Mouse (Mus musculus) CH12.LX (cell line): ENCODE data around the gene Angptl7.

Experiments
- CTCF ChIP-seq, 2 experiments: IDR thresholded peaks in 1 of 2; conservative IDR thresholded peaks in 1 of 2; 2 replicates each; pipeline ENCODE4 v1.5.1; 2011 to 2012; ENCODE audit warnings: low read depth in 2 of 2, low read length in 2 of 2, improper control_type of control experiment in 1 of 2, inconsistent platforms in 1 of 2, mild to moderate bottlenecking in 1 of 2, moderate library complexity in 1 of 2
- EP300 ChIP-seq: IDR thresholded peaks from 2 replicates; pipeline ENCODE4 v1.6.1; 2011; ENCODE audit warnings: low read length, improper control_type of control experiment
- HCFC1 ChIP-seq: IDR thresholded peaks from 2 replicates; pipeline ENCODE4 v1.6.1; 2012; ENCODE audit warnings: low read depth, mild to moderate bottlenecking, inconsistent platforms, low read length, improper control_type of control experiment
- MYC ChIP-seq: IDR thresholded peaks from 2 replicates; pipeline ENCODE4 v1.6.1; 2011; ENCODE audit warnings: low read depth, mild to moderate bottlenecking, improper control_type of control experiment, low read length
- POLR2A ChIP-seq: IDR thresholded peaks from 2 replicates; pipeline ENCODE4 v1.6.1; 2011; ENCODE audit warnings: low read depth, mild to moderate bottlenecking, improper control_type of control experiment, low read length

GRCm38 (mm10) chr4:148490502-148490901, 9.8 kb downstream of the Angptl7 start:
- TF ChIP-seq POLR2A (no peak), HCFC1 (no peak), CTCF (conservative IDR thresholded peaks at IDR 0.05 in 1 of 2, IDR thresholded peaks at IDR 0.05 in 1 of 2; ENCODE audit: low read depth in 2 of 2, low read length in 2 of 2) (no peak), EP300 (no peak), MYC (no peak)
